Mouse (Mus musculus): Measurements from ENCODE around the gene Ppargc1a. TPM values are rescaled to one million over a fixed set of nuclear protein-coding genes. Genes with fewer than 3 reads are reported as not detected.

The Ppargc1a gene
- polyA plus RNA-seq, 1 experiment = 2.1 TPM

DNA sequence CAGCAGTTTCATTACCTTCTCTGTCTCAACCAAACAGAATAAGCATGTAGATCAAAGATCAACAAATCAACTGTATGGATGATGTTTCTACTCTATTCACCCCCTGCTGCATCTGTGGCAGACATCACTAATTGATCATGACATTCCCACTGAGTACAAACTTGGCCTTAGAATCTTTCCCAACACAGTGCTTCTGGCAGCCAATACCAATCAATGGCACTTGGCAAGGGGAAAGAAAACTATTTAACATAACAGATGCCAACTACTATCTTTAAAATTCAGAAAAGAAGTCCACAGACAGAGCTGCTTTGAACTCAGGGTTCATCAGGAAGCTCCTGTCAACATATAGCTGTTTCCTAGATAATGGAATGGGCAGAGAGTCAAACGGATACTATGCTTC is 83.8 kb downstream of the Ppargc1a start:
- no peak overlapping the region for H3ac ChIP-seq (ENCODE audit: control insufficient read depth, insufficient read length)
- no peaks in the 10 kb centered on the region for H3K79me2 ChIP-seq (ENCODE audit: control insufficient read depth, insufficient read depth)
- no peak for TF ChIP-seq TCF3 (IDR thresholded peaks at IDR 0.05; ENCODE audit: insufficient read length, low read depth)
- TF ChIP-seq MYOD1 (IDR thresholded peaks at IDR 0.05; ENCODE audit: control insufficient read depth in 1 of 3, insufficient read length in 2 of 3, low read depth in 2 of 3) = no peak
- TF ChIP-seq SRF (IDR thresholded peaks at IDR 0.05; ENCODE audit: control insufficient read depth, insufficient read length, low read depth) = no peak
- no peak for TF ChIP-seq MYOG (IDR thresholded peaks at IDR 0.05; ENCODE audit: control insufficient read depth in 1 of 3, insufficient read depth in 1 of 3, insufficient read length in 2 of 3, low read depth in 2 of 3)
- no peak for TF ChIP-seq POLR2AphosphoS2 (IDR thresholded peaks at IDR 0.05; ENCODE audit: insufficient read length, low read depth)
- no peak for TF ChIP-seq TCF12 (IDR thresholded peaks at IDR 0.05; ENCODE audit: insufficient read depth, poor library complexity, severe bottlenecking)
- no peak for TF ChIP-seq USF1 (IDR thresholded peaks at IDR 0.05; ENCODE audit: low read depth)
- no peak for TF ChIP-seq MAX (IDR thresholded peaks at IDR 0.05; ENCODE audit: low read depth)
- no peak for TF ChIP-seq REST (IDR thresholded peaks at IDR 0.05; ENCODE audit: insufficient read depth, insufficient read length)
- no peak for TF ChIP-seq E2F4 (IDR thresholded peaks at IDR 0.05; ENCODE audit: insufficient read depth)
- TF ChIP-seq POLR2A (IDR thresholded peaks at IDR 0.05; ENCODE audit: insufficient read length, low read depth) = no peak
- no peak for TF ChIP-seq CEBPB (IDR thresholded peaks at IDR 0.05; ENCODE audit: insufficient read depth, poor library complexity, severe bottlenecking)
- H3K36me3 ChIP-seq (ENCODE audit: control insufficient read depth, insufficient read depth) = no peaks in the 10 kb centered on the region
- H3K27me3 ChIP-seq (ENCODE audit: control insufficient read depth, insufficient read depth, insufficient read length) = no peaks in the 10 kb centered on the region
- no peak overlapping the region for H3K4me2 ChIP-seq (ENCODE audit: low read depth)
- no peak overlapping the region for H3K4me3 ChIP-seq

DNA sequence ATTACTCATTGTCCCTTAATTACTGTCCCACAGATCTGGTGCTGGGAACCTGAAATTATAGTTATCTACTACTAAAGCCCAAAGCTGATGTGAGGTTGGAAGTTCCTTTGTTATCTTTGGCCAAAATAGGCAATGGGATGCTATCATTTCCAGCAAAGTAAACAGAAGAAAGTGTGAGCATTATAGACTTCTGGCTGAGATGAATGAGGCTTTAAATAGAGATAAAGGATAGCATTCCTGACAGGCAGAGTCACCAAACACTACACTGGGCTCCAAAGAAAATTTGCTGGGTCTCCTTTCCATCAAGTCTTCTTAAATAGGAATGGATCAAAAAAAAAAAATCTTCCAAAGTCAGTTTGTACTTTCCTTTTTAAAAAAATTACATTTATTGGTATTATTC is 87.7 kb downstream of the Ppargc1a start:
- Histone ChIP-seq H3K27me3 (ENCODE audit: control insufficient read depth, insufficient read depth, insufficient read length) (no peaks in the 10 kb centered on the region), H3ac (ENCODE audit: control insufficient read depth, insufficient read length) (no peak overlapping the region), H3K79me2 (ENCODE audit: control insufficient read depth, insufficient read depth) (no peaks in the 10 kb centered on the region), H3K4me3 (no peak overlapping the region), H3K36me3 (ENCODE audit: control insufficient read depth, insufficient read depth) (no peaks in the 10 kb centered on the region), H3K4me2 (ENCODE audit: low read depth) (no peak overlapping the region)
- TF ChIP-seq POLR2A (IDR thresholded peaks at IDR 0.05; ENCODE audit: insufficient read length, low read depth) (no peak), USF1 (IDR thresholded peaks at IDR 0.05; ENCODE audit: low read depth) (no peak), MAX (IDR thresholded peaks at IDR 0.05; ENCODE audit: low read depth) (no peak), MYOD1 (IDR thresholded peaks at IDR 0.05; ENCODE audit: control insufficient read depth in 1 of 3, insufficient read length in 2 of 3, low read depth in 2 of 3) (no peak), CEBPB (IDR thresholded peaks at IDR 0.05; ENCODE audit: insufficient read depth, poor library complexity, severe bottlenecking) (no peak), SRF (IDR thresholded peaks at IDR 0.05; ENCODE audit: control insufficient read depth, insufficient read length, low read depth) (no peak), POLR2AphosphoS2 (IDR thresholded peaks at IDR 0.05; ENCODE audit: insufficient read length, low read depth) (no peak), MYOG (IDR thresholded peaks at IDR 0.05; ENCODE audit: control insufficient read depth in 1 of 3, insufficient read depth in 1 of 3, insufficient read length in 2 of 3, low read depth in 2 of 3) (no peak), TCF3 (IDR thresholded peaks at IDR 0.05; ENCODE audit: insufficient read length, low read depth) (no peak), E2F4 (IDR thresholded peaks at IDR 0.05; ENCODE audit: insufficient read depth) (no peak), REST (IDR thresholded peaks at IDR 0.05; ENCODE audit: insufficient read depth, insufficient read length) (no peak), TCF12 (IDR thresholded peaks at IDR 0.05; ENCODE audit: insufficient read depth, poor library complexity, severe bottlenecking) (no peak)

DNA sequence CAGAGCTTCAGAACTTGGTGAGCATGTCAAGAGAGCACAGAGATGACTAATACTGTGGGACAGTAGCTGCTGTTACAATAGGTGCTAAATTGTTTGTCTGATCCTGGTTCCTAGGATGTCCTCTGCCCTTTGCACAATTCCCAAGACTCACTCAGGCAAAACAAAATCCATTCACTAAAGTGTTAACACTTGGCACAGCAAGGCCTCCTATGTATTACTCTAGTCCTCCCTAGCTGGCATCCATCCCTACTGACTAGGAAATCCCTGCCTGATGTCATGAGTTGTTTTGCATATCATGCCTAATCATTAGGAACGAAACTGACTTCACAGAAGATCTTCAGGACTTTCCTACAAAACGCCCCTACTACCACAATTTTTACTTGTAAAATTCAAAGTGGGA is 88.1 kb downstream of the Ppargc1a start:
- Histone ChIP-seq H3K36me3 (ENCODE audit: control insufficient read depth, insufficient read depth) (no peaks in the 10 kb centered on the region), H3ac (ENCODE audit: control insufficient read depth, insufficient read length) (no peak overlapping the region), H3K4me2 (ENCODE audit: low read depth) (no peak overlapping the region), H3K27me3 (ENCODE audit: control insufficient read depth, insufficient read depth, insufficient read length) (no peaks in the 10 kb centered on the region), H3K79me2 (ENCODE audit: control insufficient read depth, insufficient read depth) (no peaks in the 10 kb centered on the region), H3K4me3 (no peak overlapping the region)
- TF ChIP-seq E2F4 (IDR thresholded peaks at IDR 0.05; ENCODE audit: insufficient read depth) (no peak), TCF12 (IDR thresholded peaks at IDR 0.05; ENCODE audit: insufficient read depth, poor library complexity, severe bottlenecking) (no peak), USF1 (IDR thresholded peaks at IDR 0.05; ENCODE audit: low read depth) (no peak), MYOG (IDR thresholded peaks at IDR 0.05; ENCODE audit: control insufficient read depth in 1 of 3, insufficient read depth in 1 of 3, insufficient read length in 2 of 3, low read depth in 2 of 3) (no peak), TCF3 (IDR thresholded peaks at IDR 0.05; ENCODE audit: insufficient read length, low read depth) (no peak), REST (IDR thresholded peaks at IDR 0.05; ENCODE audit: insufficient read depth, insufficient read length) (no peak), MYOD1 (IDR thresholded peaks at IDR 0.05; ENCODE audit: control insufficient read depth in 1 of 3, insufficient read length in 2 of 3, low read depth in 2 of 3) (no peak), POLR2AphosphoS2 (IDR thresholded peaks at IDR 0.05; ENCODE audit: insufficient read length, low read depth) (no peak), CEBPB (IDR thresholded peaks at IDR 0.05; ENCODE audit: insufficient read depth, poor library complexity, severe bottlenecking) (no peak), POLR2A (IDR thresholded peaks at IDR 0.05; ENCODE audit: insufficient read length, low read depth) (no peak), SRF (IDR thresholded peaks at IDR 0.05; ENCODE audit: control insufficient read depth, insufficient read length, low read depth) (no peak), MAX (IDR thresholded peaks at IDR 0.05; ENCODE audit: low read depth) (no peak)

DNA sequence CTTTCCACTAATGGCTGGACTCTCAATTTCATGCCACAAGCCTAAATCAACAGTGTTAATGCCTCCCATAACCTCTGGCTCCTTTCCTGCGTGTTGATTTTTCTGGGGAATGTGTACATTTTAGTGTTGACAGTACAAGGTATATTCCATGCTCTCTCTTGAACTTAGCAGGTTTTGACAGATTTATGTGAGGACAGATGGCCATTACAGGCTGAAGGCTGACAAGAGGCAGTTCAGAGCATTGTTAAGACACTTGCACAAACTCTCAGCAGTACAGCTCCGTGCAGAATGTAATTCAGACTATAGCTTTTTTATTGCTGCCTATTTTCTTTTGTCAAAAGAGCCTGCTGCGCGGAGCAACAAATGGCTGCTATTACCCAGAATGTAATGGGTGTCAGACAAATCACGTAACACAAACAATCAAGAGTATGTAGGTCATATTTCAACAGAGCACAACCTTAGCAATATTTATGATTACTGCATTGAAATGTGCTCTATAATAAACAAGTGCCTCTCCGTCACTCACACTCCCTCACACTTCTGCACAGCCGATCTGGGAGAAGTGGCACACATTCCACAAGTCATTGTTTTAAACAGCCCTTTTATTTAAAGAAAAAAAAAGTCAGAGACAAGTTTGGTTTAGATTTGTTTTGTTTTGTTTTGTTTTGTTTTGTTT is 89.1 kb downstream of the Ppargc1a start:
- Histone ChIP-seq H3K27me3 (ENCODE audit: control insufficient read depth, insufficient read depth, insufficient read length) (no peaks in the 10 kb centered on the region), H3K36me3 (ENCODE audit: control insufficient read depth, insufficient read depth) (no peaks in the 10 kb centered on the region), H3K4me3 (no peak overlapping the region), H3K4me2 (ENCODE audit: low read depth) (no peak overlapping the region), H3K79me2 (ENCODE audit: control insufficient read depth, insufficient read depth) (no peaks in the 10 kb centered on the region), H3ac (ENCODE audit: control insufficient read depth, insufficient read length) (no peak overlapping the region)
- no peak for TF ChIP-seq TCF12 (IDR thresholded peaks at IDR 0.05; ENCODE audit: insufficient read depth, poor library complexity, severe bottlenecking)
- no peak for TF ChIP-seq REST (IDR thresholded peaks at IDR 0.05; ENCODE audit: insufficient read depth, insufficient read length)
- no peak for TF ChIP-seq POLR2AphosphoS2 (IDR thresholded peaks at IDR 0.05; ENCODE audit: insufficient read length, low read depth)
- no peak for TF ChIP-seq SRF (IDR thresholded peaks at IDR 0.05; ENCODE audit: control insufficient read depth, insufficient read length, low read depth)
- TF ChIP-seq E2F4 (IDR thresholded peaks at IDR 0.05; ENCODE audit: insufficient read depth) = no peak
- TF ChIP-seq USF1 (IDR thresholded peaks at IDR 0.05; ENCODE audit: low read depth) = no peak

Data from myocyte (in vitro differentiated cells).